Mouse (Mus musculus) gonadal fat pad, adult 2 months (tissue): ENCODE results near the gene Mctp2. TPM values are rescaled to one million over a fixed set of nuclear protein-coding genes. Genes with fewer than 3 reads are reported as not detected.
"Not testable (repeated sequence)": the region's sequence is repeated elsewhere in the genome, so short reads cannot be mapped to it uniquely, and the experiment has no call there.

Experiments used
- DNase-seq: peaks from one replicate; pipeline ENCODE4 v3.0.0-alpha.2; 2012; ENCODE audit warnings: low read depth
- polyA plus RNA-seq: library from polyadenylated mRNA; depleted of rRNA; stranded (reverse); fragments of >200 nt; gene quantifications from 2 replicates; pipeline ENCODE4 v1.2.3, GENCODE M21; 2012

Gene Mctp2
- polyA plus RNA-seq, 1 experiment, result 1.3 TPM

- DNase-seq, result no peak
Measured at GRCm38 (mm10) chr7:72271546-72271945, 34.9 kb downstream of the Mctp2 start.

- no peak for DNase-seq
Measured at GRCm38 (mm10) chr7:72269994-72270393, 36.4 kb downstream of the Mctp2 start.

- no peak for DNase-seq
Measured at GRCm38 (mm10) chr7:72260766-72261655, 45.4 kb downstream of the Mctp2 start.

GRCm38 (mm10) chr7:72259045-72259444, 47.4 kb downstream of the Mctp2 start:
- no peak for DNase-seq

- DNase-seq, result not testable (repeated sequence)
Measured at GRCm38 (mm10) chr7:72250326-72250725, 56.1 kb downstream of the Mctp2 start.

- DNase-seq, result no peak
Measured at GRCm38 (mm10) chr7:72241269-72241668, 65.1 kb downstream of the Mctp2 start.

- no peak for DNase-seq
Measured at GRCm38 (mm10) chr7:72239782-72240493, 66.5 kb downstream of the Mctp2 start.

- no peak for DNase-seq
Measured at GRCm38 (mm10) chr7:72238575-72238974, 67.8 kb downstream of the Mctp2 start.

GRCm38 (mm10) chr7:72234433-72234998, 71.9 kb downstream of the Mctp2 start:
- no peak for DNase-seq

- DNase-seq, result no peak
Measured at GRCm38 (mm10) chr7:72231182-72231877, 75.1 kb downstream of the Mctp2 start.

- no peak for DNase-seq
Measured at GRCm38 (mm10) chr7:72229925-72230324, 76.5 kb downstream of the Mctp2 start.

- no peak for DNase-seq
Measured at GRCm38 (mm10) chr7:72223558-72223957, 82.8 kb downstream of the Mctp2 start.

- DNase-seq, result no peak
Measured at GRCm38 (mm10) chr7:72222532-72222931, 83.9 kb downstream of the Mctp2 start.

- DNase-seq, result no peak
Measured at GRCm38 (mm10) chr7:72218048-72218447, 88.4 kb downstream of the Mctp2 start.

- DNase-seq, result no peak
Measured at GRCm38 (mm10) chr7:72215563-72216215, 90.7 kb downstream of the Mctp2 start.

GRCm38 (mm10) chr7:72210201-72210600, 96.2 kb downstream of the Mctp2 start:
- no peak for DNase-seq

GRCm38 (mm10) chr7:72209296-72209695, 97.1 kb downstream of the Mctp2 start:
- no peak for DNase-seq

GRCm38 (mm10) chr7:72206841-72207240, 99.6 kb downstream of the Mctp2 start:
- DNase-seq, result no peak

GRCm38 (mm10) chr7:72195709-72196108, 110.7 kb downstream of the Mctp2 start:
- DNase-seq, result no peak

- DNase-seq, result no peak
Measured at GRCm38 (mm10) chr7:72193304-72193703, 113.1 kb downstream of the Mctp2 start.

GRCm38 (mm10) chr7:72181651-72182050, 124.8 kb downstream of the Mctp2 start:
- no peak for DNase-seq
